Mouse (Mus musculus) kidney, embryonic 14.5 days (tissue): ENCODE results near the gene Fxyd6. TPM values are rescaled to one million over a fixed set of nuclear protein-coding genes. Genes with fewer than 3 reads are reported as not detected.
A peak's percentile ranks its signal among the peaks of the same experiment; 100 is the strongest.

ENCODE experiments used
- ATAC-seq: fragments of 200-750 bp; cut with Nextera tagmentation; 2 replicates; pipeline ENCODE4 v1.8.0; 2017; ENCODE audit warnings: moderate number of reproducible peaks, mild to moderate bottlenecking, moderate TSS enrichment, moderate library complexity; ENCODE audit not compliant: low FRiP score, low TSS enrichment
- H3K27ac ChIP-seq: fragments of 300-500 bp; sonication (generic); 2 replicates; pipeline ENCODE4 v1.5.1; 2014; ENCODE audit warnings: low read depth, mild to moderate bottlenecking, low read length, moderate library complexity, mixed read lengths
- H3K27me3 ChIP-seq: fragments of 300-500 bp; sonication (generic); 2 replicates; pipeline ENCODE4 v1.6.1; 2014; ENCODE audit warnings: mild to moderate bottlenecking, low read length; ENCODE audit not compliant: control insufficient read depth, insufficient read depth
- H3K36me3 ChIP-seq: fragments of 300-500 bp; sonication (generic); 2 replicates; pipeline ENCODE4 v1.6.1; 2014; ENCODE audit warnings: low read length, mixed read lengths; ENCODE audit not compliant: control insufficient read depth, insufficient read depth
- H3K4me1 ChIP-seq: fragments of 300-500 bp; sonication (generic); 2 replicates; pipeline ENCODE4 v1.6.1; 2014; ENCODE audit warnings: low read length, mixed read lengths; ENCODE audit not compliant: control insufficient read depth, insufficient read depth
- H3K4me2 ChIP-seq: fragments of 300-500 bp; sonication (generic); replicated peaks from 2 replicates; pipeline ENCODE4 v1.6.1; 2014; ENCODE audit warnings: low read depth, mild to moderate bottlenecking, low read length
- H3K4me3 ChIP-seq: fragments of 300-500 bp; sonication (generic); 2 replicates; pipeline ENCODE4 v1.5.1; 2014; ENCODE audit warnings: mild to moderate bottlenecking, low read length
- H3K9ac ChIP-seq: fragments of 300-500 bp; sonication (generic); 2 replicates; pipeline ENCODE4 v1.6.1; 2014; ENCODE audit warnings: low read depth, mild to moderate bottlenecking, low read length, moderate library complexity
- H3K9me3 ChIP-seq: fragments of 300-500 bp; sonication (generic); 2 replicates; pipeline ENCODE4 v1.6.1; 2016; ENCODE audit warnings: low read length; ENCODE audit not compliant: control insufficient read depth
- WGBS: fragments of 180-500 bp; shearing (Covaris S2); extraction: QIAGEN DNeasy Blood & Tissue Kit; methylation state at CpG from one replicate; pipeline ENCODE4 v1.1.7; 2014; 5-methylcytosine and 5-hydroxymethylcytosine counted together
- polyA plus RNA-seq: library from polyadenylated mRNA; unstranded; fragments of >200 nt; fragmentation: Nextera tagmentation; extraction: Ambion mirVana; gene quantifications from 2 replicates; pipeline ENCODE4 v1.2.1, GENCODE M21; 2014

Fxyd6 gene
- polyA plus RNA-seq, 1 experiment from 2014 or later: 139 TPM

- H3K27me3 ChIP-seq: no peaks in the 10 kb centered on the region
- no peak for ATAC-seq
- WGBS: 76% methylated on average over 5 of the region's 5 CpGs
- H3K9ac ChIP-seq: no peak overlapping the region
- no peak overlapping the region for H3K27ac ChIP-seq
- H3K36me3 ChIP-seq: no peaks in the 10 kb centered on the region; the same call in 1 of the 2 replicates
- no peaks in the 10 kb centered on the region for H3K9me3 ChIP-seq
- no peak overlapping the region for H3K4me2 ChIP-seq
- peaks cover 30% of the 10 kb centered on the region for H3K4me1 ChIP-seq
- H3K4me3 ChIP-seq: no peak overlapping the region
These were observed 12.4 kb downstream of the Fxyd6 start for GRCm38 (mm10) chr9:45382336-45382735.

DNA sequence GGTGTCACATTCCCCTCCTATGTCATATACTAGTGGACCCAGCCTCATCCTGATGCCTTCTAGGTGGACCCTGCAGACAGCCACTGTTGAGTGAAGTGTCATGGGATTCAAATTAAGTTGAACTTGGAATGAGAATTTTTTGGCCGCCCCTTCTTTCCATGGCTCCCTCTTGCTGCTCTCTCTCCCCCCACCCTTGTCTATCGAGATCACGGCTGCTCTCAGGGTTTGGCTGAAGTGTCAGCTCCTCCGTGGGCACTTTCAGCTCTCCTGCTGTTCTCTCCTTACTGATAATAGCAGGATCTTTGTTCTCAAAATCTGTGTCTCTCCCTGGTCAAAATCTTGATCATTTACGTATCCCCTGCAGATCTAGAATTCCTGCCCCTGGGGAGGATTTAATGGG is 12.8 kb downstream of the Fxyd6 start:
- no peaks in the 10 kb centered on the region for H3K9me3 ChIP-seq
- no peaks in the 10 kb centered on the region; the same call in 1 of the 2 replicates for H3K36me3 ChIP-seq
- H3K27ac ChIP-seq: no peak overlapping the region
- H3K4me1 ChIP-seq: peaks cover 30% of the 10 kb centered on the region
- no peak for ATAC-seq
- no peaks in the 10 kb centered on the region for H3K27me3 ChIP-seq
- H3K4me3 ChIP-seq: no peak overlapping the region
- 83% methylated on average over 5 of the region's 5 CpGs for WGBS
- H3K4me2 ChIP-seq: no peak overlapping the region
- no peak overlapping the region for H3K9ac ChIP-seq

GRCm38 (mm10) chr9:45383883-45384282 is 13.9 kb downstream of the Fxyd6 start:
- no peak overlapping the region for H3K9ac ChIP-seq
- no peak overlapping the region for H3K4me2 ChIP-seq
- H3K4me3 ChIP-seq: no peak overlapping the region
- H3K27me3 ChIP-seq: no peaks in the 10 kb centered on the region
- no peaks in the 10 kb centered on the region for H3K9me3 ChIP-seq
- ATAC-seq: no peak
- H3K4me1 ChIP-seq: peaks cover 24% of the 10 kb centered on the region
- WGBS: 93% methylated on average over 6 of the region's 6 CpGs
- no peaks in the 10 kb centered on the region; the same call in 1 of the 2 replicates for H3K36me3 ChIP-seq
- no peak overlapping the region for H3K27ac ChIP-seq

- no peak overlapping the region for H3K4me3 ChIP-seq
- no peaks in the 10 kb centered on the region for H3K36me3 ChIP-seq
- H3K27me3 ChIP-seq: no peaks in the 10 kb centered on the region
- H3K4me2 ChIP-seq: no peak overlapping the region
- no peaks in the 10 kb centered on the region for H3K9me3 ChIP-seq
- 0 out of 2 replicates have a peak, but pooled peaks cover 5% of the 10 kb centered on the region for H3K4me1 ChIP-seq
- H3K27ac ChIP-seq: no peak overlapping the region
- no peak overlapping the region for H3K9ac ChIP-seq
- WGBS: 91% methylated on average over 5 of the region's 5 CpGs
- ATAC-seq: no peak
These were observed 16.7 kb downstream of the Fxyd6 start for GRCm38 (mm10) chr9:45386698-45387097.

DNA sequence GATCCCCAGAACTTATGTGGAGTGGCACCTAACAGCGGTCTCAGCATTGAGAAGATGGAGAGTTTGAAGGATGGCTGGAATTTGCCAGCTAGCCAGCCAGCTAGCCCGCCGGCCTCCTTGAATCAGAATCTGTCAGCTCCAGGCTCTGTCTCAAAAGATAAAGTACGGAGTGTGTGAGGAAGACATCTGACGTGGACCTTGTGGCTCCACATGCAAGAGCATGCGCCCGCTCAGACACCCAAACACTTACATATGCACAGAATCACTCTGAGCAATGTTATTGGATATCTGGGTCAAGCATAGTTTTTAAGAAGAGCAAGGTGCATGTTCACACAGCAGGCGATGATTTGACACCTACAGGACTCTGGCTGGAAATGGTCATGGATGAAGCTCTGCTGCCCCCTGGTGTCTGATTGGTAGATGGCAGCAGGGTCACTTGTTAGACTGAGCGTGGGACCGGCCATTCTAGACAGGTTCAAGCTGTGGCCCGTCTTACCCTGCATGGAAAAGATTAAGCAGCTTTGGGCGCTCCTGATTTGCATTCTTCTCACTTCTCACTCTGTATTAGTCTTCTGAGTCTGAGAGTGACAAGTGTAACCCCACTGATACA is 18.5 kb downstream of the Fxyd6 start:
- H3K27ac ChIP-seq: no peak overlapping the region
- WGBS: 40% methylated on average over 12 of the region's 12 CpGs
- peak; percentile 67; the same call in 1 of the 2 replicates for ATAC-seq
- peaks cover 10% of the 10 kb centered on the region; the same call in 1 of the 2 replicates for H3K36me3 ChIP-seq
- H3K4me2 ChIP-seq: no peak overlapping the region
- no peaks in the 10 kb centered on the region for H3K9me3 ChIP-seq
- H3K4me1 ChIP-seq: no peaks in the 10 kb centered on the region
- no peak overlapping the region for H3K4me3 ChIP-seq
- H3K9ac ChIP-seq: no peak overlapping the region
- no peaks in the 10 kb centered on the region for H3K27me3 ChIP-seq

DNA sequence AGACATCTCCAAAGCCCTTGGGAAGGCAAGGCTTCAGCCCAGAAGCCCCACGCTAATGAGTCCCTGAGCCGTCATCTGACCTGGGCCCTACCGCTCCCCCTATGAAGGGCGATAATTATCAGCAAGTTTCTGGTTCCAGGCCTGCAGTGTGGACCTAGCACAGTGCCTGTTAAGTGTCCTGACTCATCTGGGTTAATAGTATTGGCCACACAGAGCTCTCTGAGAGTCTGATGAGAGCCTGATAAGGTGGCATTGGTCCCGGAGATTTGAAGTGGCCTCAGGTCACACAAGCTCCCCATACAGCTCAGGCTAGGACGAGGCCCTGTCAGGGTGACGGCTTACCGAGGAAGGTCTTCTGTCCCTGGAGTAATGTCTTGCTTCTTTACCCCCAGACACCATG is 19.6 kb downstream of the Fxyd6 start:
- H3K4me2 ChIP-seq: no peak overlapping the region
- H3K36me3 ChIP-seq: peaks cover 14% of the 10 kb centered on the region; the same call in 1 of the 2 replicates
- no peak overlapping the region for H3K4me3 ChIP-seq
- WGBS: 82% methylated on average over 8 of the region's 8 CpGs
- no peaks in the 10 kb centered on the region for H3K9me3 ChIP-seq
- H3K9ac ChIP-seq: no peak overlapping the region
- no peaks in the 10 kb centered on the region for H3K4me1 ChIP-seq
- no peak for ATAC-seq
- no peaks in the 10 kb centered on the region for H3K27me3 ChIP-seq
- H3K27ac ChIP-seq: no peak overlapping the region

DNA sequence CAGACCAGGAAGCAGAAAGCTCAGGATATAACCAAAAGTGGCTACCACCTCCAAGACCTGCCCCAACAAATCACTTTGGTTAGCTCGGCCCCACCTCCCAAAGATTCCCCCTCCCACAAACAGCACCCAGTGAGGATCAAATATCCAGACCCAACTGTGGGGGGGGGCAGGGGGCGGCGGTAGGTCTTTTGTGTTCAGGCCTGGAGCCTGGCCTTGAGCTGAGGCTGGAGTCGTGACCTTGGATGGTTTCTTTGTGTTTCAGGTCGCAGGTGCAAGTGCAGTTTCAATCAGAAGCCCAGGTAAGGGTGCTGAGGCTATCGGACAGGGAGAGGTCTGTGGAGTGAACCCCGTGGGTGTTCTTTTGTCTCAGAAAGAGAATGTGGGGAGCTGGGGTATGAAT is 21.3 kb downstream of the Fxyd6 start:
- Histone ChIP-seq H3K4me2 (no peak overlapping the region), H3K9ac (no peak overlapping the region), H3K27me3 (no peaks in the 10 kb centered on the region), H3K4me3 (no peak overlapping the region), H3K4me1 (no peaks in the 10 kb centered on the region), H3K36me3 (peaks cover 22% of the 10 kb centered on the region; the same call in 1 of the 2 replicates), H3K9me3 (no peaks in the 10 kb centered on the region), H3K27ac (no peak overlapping the region)
- no peak for ATAC-seq
- 66% methylated on average over 7 of the region's 7 CpGs for WGBS

- H3K9me3 ChIP-seq: no peaks in the 10 kb centered on the region
- no peak overlapping the region for H3K9ac ChIP-seq
- no peak for ATAC-seq
- no peak overlapping the region for H3K4me3 ChIP-seq
- 92% methylated on average over 6 of the region's 6 CpGs for WGBS
- peaks cover 22% of the 10 kb centered on the region; the same call in 1 of the 2 replicates for H3K36me3 ChIP-seq
- H3K4me1 ChIP-seq: no peaks in the 10 kb centered on the region
- H3K4me2 ChIP-seq: no peak overlapping the region
- no peak overlapping the region for H3K27ac ChIP-seq
- H3K27me3 ChIP-seq: no peaks in the 10 kb centered on the region
These were observed 25.2 kb downstream of the Fxyd6 start for GRCm38 (mm10) chr9:45395218-45395617.

DNA sequence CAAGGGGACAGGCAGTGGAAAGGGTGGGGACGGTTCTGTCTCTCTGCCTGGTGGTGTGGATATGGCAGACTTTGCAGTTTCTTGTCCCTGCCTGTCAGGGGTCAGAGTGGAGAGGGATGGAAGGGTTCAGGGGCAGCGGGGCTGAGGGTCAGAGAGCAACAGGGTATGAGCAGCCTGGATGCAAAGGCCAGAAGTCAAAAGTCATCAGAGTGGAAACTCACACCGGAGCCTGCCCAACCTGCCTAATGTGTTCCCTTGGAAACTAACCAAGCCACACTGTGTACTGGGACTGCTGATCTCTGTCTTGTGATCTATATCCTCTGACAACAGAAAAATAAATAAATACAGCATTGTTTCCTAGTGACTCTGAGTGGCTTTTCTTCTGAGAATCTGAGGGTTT is 25.8 kb downstream of the Fxyd6 start:
- H3K4me2 ChIP-seq: no peak overlapping the region
- no peak overlapping the region for H3K4me3 ChIP-seq
- H3K27me3 ChIP-seq: no peaks in the 10 kb centered on the region
- no peak for ATAC-seq
- no peaks in the 10 kb centered on the region for H3K9me3 ChIP-seq
- no peak overlapping the region for H3K27ac ChIP-seq
- WGBS: 32% methylated on average over 3 of the region's 3 CpGs
- H3K4me1 ChIP-seq: no peaks in the 10 kb centered on the region
- H3K9ac ChIP-seq: no peak overlapping the region
- peaks cover 22% of the 10 kb centered on the region; the same call in 1 of the 2 replicates for H3K36me3 ChIP-seq
